Mouse (Mus musculus): ENCODE results near the gene Grik2. TPM values are rescaled to one million over a fixed set of nuclear protein-coding genes. Genes with fewer than 3 reads are reported as not detected.

The Grik2 gene
- polyA plus RNA-seq, 1 experiment from 2014 or later = 0.08 TPM

GRCm38 (mm10) chr10:49782061-49782460, 6.5 kb downstream of the Grik2 start:
- peaks cover 19% of the 10 kb centered on the region for H3K27me3 ChIP-seq
- no peaks in the 10 kb centered on the region for H3K36me3 ChIP-seq
- H3K4me1 ChIP-seq (replicated peaks) = no peaks in the 10 kb centered on the region
- no peak overlapping the region for H3K4me3 ChIP-seq (replicated peaks)
- H3K27ac ChIP-seq = no peak overlapping the region
- WGBS (ENCODE audit: insufficient replicate concordance) = 2% methylated on average over 7 of the region's 7 CpGs
- ATAC-seq (ENCODE audit: low read depth) (no peak), DNase-seq (no peak)
- no peaks in the 10 kb centered on the region for H3K9me3 ChIP-seq (replicated peaks)
- H3K9ac ChIP-seq = no peak overlapping the region
- H3K4me2 ChIP-seq = peak overlapping the region; percentile 53

GRCm38 (mm10) chr10:49780430-49780829, 8.1 kb downstream of the Grik2 start:
- DNase-seq (no peak), ATAC-seq (ENCODE audit: low read depth) (no peak)
- no peak overlapping the region for H3K9ac ChIP-seq
- peaks cover 17% of the 10 kb centered on the region for H3K27me3 ChIP-seq
- WGBS (ENCODE audit: insufficient replicate concordance) = 59% methylated on average over 2 of the region's 2 CpGs
- no peak overlapping the region for H3K4me2 ChIP-seq
- H3K9me3 ChIP-seq (replicated peaks) = no peaks in the 10 kb centered on the region
- H3K4me1 ChIP-seq (replicated peaks) = no peaks in the 10 kb centered on the region
- no peak overlapping the region for H3K27ac ChIP-seq
- H3K36me3 ChIP-seq = no peaks in the 10 kb centered on the region
- no peak overlapping the region for H3K4me3 ChIP-seq (replicated peaks)

GRCm38 (mm10) chr10:49768897-49769296, 19.7 kb downstream of the Grik2 start:
- Histone ChIP-seq H3K36me3 (no peaks in the 10 kb centered on the region), H3K27ac (no peak overlapping the region), H3K9me3 (replicated peaks) (no peaks in the 10 kb centered on the region), H3K9ac (no peak overlapping the region), H3K4me2 (no peak overlapping the region), H3K4me3 (replicated peaks) (no peak overlapping the region), H3K4me1 (replicated peaks) (no peaks in the 10 kb centered on the region), H3K27me3 (no peaks in the 10 kb centered on the region)
- no peak for DNase-seq
- no peak for ATAC-seq (ENCODE audit: low read depth)

DNA sequence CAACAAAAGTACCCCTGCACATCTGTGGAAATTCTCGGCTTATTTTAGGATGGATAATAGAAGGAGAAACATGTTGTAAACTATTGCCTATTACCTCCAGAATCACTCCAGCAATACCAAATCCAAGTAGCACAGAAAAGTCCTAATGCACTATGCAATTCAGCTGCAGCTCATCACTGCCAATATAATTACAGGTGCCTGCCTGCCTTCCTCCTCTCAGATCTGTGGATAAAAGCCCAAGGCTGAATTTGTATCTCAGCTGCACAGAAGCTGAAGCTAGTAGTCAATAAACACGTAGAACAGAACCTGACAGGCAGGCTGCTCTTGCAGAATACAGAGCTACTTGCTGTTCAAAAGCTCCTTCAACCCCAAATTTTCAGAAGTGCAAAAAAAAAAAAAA, 21.0 kb downstream of the Grik2 start:
- Histone ChIP-seq H3K27me3 (no peaks in the 10 kb centered on the region), H3K36me3 (no peaks in the 10 kb centered on the region), H3K9me3 (replicated peaks) (no peaks in the 10 kb centered on the region), H3K4me2 (no peak overlapping the region), H3K4me3 (replicated peaks) (no peak overlapping the region), H3K27ac (no peak overlapping the region), H3K4me1 (replicated peaks) (no peaks in the 10 kb centered on the region), H3K9ac (no peak overlapping the region)
- no peak for ATAC-seq (ENCODE audit: low read depth)
- DNase-seq = no peak
- WGBS (ENCODE audit: insufficient replicate concordance) = 51% methylated on average over 2 of the region's 2 CpGs

DNA sequence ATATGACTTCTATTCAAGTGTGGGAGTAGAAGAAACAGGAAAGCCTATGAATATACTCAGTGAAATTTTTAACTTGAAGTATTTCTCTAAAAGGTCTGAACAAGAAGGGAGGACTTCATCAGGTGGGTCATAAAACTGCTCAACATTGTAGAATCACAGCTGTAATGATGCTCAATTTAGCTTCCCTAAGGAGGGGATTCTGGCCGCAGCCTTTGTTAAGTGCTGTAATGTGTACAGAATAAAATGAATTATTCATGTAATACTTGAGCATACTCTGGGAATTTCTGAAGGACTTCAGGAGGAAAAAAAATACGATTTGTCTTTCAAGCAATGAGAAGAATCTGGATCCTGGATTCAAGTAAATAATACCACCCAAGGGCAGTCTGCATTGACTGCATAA, 26.0 kb downstream of the Grik2 start:
- Histone ChIP-seq H3K9ac (no peak overlapping the region), H3K27me3 (no peaks in the 10 kb centered on the region), H3K27ac (no peak overlapping the region), H3K4me3 (replicated peaks) (no peak overlapping the region), H3K36me3 (no peaks in the 10 kb centered on the region), H3K4me1 (replicated peaks) (no peaks in the 10 kb centered on the region), H3K4me2 (no peak overlapping the region), H3K9me3 (replicated peaks) (no peaks in the 10 kb centered on the region)
- ATAC-seq (ENCODE audit: low read depth) (no peak), DNase-seq (no peak)
- 66% methylated on average over 2 of the region's 2 CpGs for WGBS (ENCODE audit: insufficient replicate concordance)

DNA sequence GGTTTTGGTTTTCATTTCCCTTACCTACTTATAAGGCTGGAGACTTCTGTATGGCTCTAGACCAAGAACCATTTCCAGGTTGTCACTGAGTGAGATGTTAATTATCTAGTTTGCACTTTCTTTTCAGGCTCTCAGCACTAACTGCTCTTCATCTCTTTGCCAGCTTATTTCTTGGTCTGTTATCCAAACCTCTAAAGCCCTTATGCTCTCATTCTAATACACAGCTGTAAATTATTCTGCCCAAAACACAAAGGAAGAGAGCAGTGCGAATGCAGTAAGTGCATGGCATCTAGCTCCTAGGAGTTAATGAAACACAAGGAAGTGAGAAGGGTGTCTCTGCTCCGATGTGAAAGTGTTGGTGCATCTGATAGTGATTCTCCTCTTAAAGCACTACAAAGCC, 36.8 kb downstream of the Grik2 start:
- Histone ChIP-seq H3K27me3 (no peaks in the 10 kb centered on the region), H3K4me1 (replicated peaks) (no peaks in the 10 kb centered on the region), H3K4me3 (replicated peaks) (no peak overlapping the region), H3K9me3 (replicated peaks) (no peaks in the 10 kb centered on the region), H3K27ac (no peak overlapping the region), H3K9ac (no peak overlapping the region), H3K36me3 (no peaks in the 10 kb centered on the region), H3K4me2 (no peak overlapping the region)
- no peak for ATAC-seq (ENCODE audit: low read depth)
- no peak for DNase-seq
- 52% methylated on average over 2 of the region's 2 CpGs for WGBS (ENCODE audit: insufficient replicate concordance)

DNA sequence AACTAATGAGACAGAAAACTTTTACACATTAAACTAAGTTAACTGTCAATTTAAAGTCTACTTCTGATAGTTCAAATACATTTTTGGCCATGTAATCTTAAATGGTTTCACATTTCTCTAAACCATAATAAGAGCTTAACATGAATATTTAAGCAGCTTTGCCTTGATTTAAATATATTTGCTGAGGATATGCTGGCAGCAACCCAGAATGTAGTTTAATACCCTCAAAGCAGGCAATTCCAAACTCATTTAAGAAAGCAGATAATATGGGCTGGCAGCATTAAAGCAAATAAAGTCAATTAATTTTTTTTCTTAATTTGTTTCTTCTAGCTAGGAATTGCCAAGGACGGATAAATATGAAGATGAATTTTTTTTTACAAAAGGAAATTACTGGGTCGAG, 56.7 kb downstream of the Grik2 start:
- DNase-seq (no peak), ATAC-seq (ENCODE audit: low read depth) (no peak)
- no peak overlapping the region for H3K9ac ChIP-seq
- WGBS (ENCODE audit: insufficient replicate concordance) = 64% methylated on average over 2 of the region's 2 CpGs
- H3K4me3 ChIP-seq (replicated peaks) = no peak overlapping the region
- no peaks in the 10 kb centered on the region for H3K36me3 ChIP-seq
- no peaks in the 10 kb centered on the region for H3K27me3 ChIP-seq
- H3K4me1 ChIP-seq (replicated peaks) = no peaks in the 10 kb centered on the region
- no peaks in the 10 kb centered on the region for H3K9me3 ChIP-seq (replicated peaks)
- no peak overlapping the region for H3K4me2 ChIP-seq
- no peak overlapping the region for H3K27ac ChIP-seq

DNA sequence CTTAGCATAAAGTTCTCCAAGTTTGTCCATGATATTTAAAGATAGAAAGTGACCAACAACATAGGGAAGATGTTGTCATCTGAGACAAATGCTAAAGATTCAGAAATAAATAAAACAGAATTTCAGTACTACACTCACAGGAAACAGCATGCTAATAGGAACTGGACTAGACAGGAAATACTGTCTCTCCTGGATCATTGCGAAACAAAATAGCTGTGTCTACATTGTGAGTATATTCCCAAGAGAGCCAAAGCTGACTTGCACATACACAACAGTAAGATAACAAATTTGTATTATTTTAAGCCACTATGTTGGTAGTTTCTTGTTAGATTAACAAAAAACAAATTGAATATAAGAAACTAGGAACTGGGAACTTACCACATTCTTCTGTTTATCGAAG, 64.9 kb downstream of the Grik2 start:
- H3K9ac ChIP-seq = no peak overlapping the region
- no peak overlapping the region for H3K4me2 ChIP-seq
- no peaks in the 10 kb centered on the region for H3K9me3 ChIP-seq (replicated peaks)
- no peak overlapping the region for H3K27ac ChIP-seq
- WGBS (ENCODE audit: insufficient replicate concordance) = 63% methylated on average over 2 of the region's 2 CpGs
- ATAC-seq (ENCODE audit: low read depth) (no peak), DNase-seq (no peak)
- H3K4me1 ChIP-seq (replicated peaks) = no peaks in the 10 kb centered on the region
- H3K4me3 ChIP-seq (replicated peaks) = no peak overlapping the region
- no peaks in the 10 kb centered on the region for H3K27me3 ChIP-seq
- H3K36me3 ChIP-seq = no peaks in the 10 kb centered on the region

DNA sequence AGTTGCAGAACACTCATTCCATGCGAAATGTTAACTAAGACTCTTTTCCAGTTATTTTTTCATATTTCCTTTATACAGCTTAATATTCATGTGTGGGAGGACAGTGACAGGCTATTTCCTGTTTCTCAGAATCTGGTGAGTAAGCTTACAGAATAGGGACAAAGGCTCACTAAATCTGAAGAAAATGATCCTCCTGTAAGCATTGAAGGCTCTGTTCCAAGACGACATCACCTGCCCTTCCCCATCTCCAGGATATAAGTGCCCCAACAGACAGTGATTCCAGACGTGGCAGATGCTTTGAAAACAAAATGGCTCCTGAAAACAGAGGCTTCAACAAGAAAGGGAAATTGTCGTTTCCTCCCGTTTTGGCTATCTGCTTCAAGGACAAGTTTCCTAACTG, 71.7 kb downstream of the Grik2 start:
- Histone ChIP-seq H3K9me3 (replicated peaks) (no peaks in the 10 kb centered on the region), H3K9ac (no peak overlapping the region), H3K4me2 (no peak overlapping the region), H3K27me3 (no peaks in the 10 kb centered on the region), H3K4me3 (replicated peaks) (no peak overlapping the region), H3K36me3 (no peaks in the 10 kb centered on the region), H3K27ac (no peak overlapping the region), H3K4me1 (replicated peaks) (no peaks in the 10 kb centered on the region)
- WGBS (ENCODE audit: insufficient replicate concordance) = 40% methylated on average over 5 of the region's 5 CpGs
- DNase-seq (no peak), ATAC-seq (ENCODE audit: low read depth) (no peak)

DNA sequence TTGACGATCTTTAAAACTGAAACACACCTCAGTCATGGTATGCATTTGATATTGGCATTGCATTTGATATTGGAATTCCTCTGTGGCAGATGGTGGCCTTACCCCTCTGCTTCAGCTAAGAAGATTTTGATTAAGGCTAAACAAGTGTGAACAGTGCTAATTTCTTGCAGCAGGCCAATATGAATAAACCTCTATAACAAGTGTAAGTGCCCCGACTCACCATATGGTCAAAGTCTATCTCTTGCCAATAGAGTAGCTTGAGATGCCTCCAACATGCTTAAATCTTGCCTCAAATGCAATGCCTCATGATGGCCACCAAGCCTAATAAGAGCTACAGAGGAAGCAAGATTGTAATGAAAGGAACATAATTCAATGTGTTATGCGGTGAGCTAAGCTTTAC, 78.8 kb downstream of the Grik2 start:
- H3K27me3 ChIP-seq = no peaks in the 10 kb centered on the region
- no peak overlapping the region for H3K4me2 ChIP-seq
- H3K4me3 ChIP-seq (replicated peaks) = no peak overlapping the region
- no peaks in the 10 kb centered on the region for H3K9me3 ChIP-seq (replicated peaks)
- H3K27ac ChIP-seq = no peak overlapping the region
- no peak for DNase-seq
- H3K4me1 ChIP-seq (replicated peaks) = no peaks in the 10 kb centered on the region
- ATAC-seq (ENCODE audit: low read depth) = no peak
- WGBS (ENCODE audit: insufficient replicate concordance) = 68% methylated on average over 3 of the region's 3 CpGs
- H3K9ac ChIP-seq = no peak overlapping the region
- no peaks in the 10 kb centered on the region for H3K36me3 ChIP-seq

DNA sequence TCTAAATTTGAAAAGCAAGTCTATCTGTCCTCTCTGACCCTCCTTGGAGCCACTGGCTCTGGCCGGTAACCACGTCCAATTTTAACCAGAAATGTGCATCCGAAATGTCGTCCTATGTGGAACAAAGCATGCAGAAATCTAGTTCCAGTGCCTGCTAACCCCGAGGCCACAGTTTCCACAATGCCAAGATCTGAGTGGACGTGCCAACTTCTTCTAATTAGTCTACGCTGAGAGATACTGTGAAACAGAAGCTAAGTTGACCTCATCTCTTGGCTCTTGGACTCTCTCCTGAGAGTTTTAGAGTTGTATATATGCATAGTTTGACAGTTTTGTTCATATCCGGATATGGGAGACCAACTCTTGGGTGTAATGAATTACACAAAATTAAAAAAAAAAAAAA, 84.1 kb downstream of the Grik2 start:
- Histone ChIP-seq H3K27ac (no peak overlapping the region), H3K4me3 (replicated peaks) (no peak overlapping the region), H3K9me3 (replicated peaks) (no peaks in the 10 kb centered on the region), H3K9ac (no peak overlapping the region), H3K4me2 (no peak overlapping the region), H3K27me3 (no peaks in the 10 kb centered on the region), H3K36me3 (no peaks in the 10 kb centered on the region), H3K4me1 (replicated peaks) (no peaks in the 10 kb centered on the region)
- no peak for ATAC-seq (ENCODE audit: low read depth)
- no peak for DNase-seq
- 70% methylated on average over 8 of the region's 8 CpGs for WGBS (ENCODE audit: insufficient replicate concordance)

DNA sequence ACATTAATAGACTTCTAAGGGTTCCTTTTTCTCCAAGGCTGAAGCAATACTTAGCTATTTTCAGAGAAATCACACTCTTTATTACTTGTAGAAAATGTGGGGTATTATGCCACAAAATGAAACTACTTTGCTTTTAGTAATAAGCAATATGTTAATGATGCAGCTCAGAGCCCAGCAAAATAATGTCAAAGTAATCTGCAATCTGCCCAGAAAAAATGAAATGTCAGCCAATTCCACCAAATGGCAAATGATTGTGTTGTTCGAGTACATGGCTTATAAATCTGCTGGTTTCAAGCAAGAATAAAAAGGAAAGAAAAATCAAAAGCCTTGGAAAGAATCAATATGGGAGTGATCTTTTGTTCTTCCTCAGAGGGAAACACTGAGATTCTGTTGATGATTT, 136.2 kb downstream of the Grik2 start:
- Histone ChIP-seq H3K4me3 (replicated peaks) (no peak overlapping the region), H3K27me3 (no peaks in the 10 kb centered on the region), H3K36me3 (no peaks in the 10 kb centered on the region), H3K9ac (no peak overlapping the region), H3K9me3 (replicated peaks) (no peaks in the 10 kb centered on the region), H3K4me1 (replicated peaks) (no peaks in the 10 kb centered on the region), H3K4me2 (no peak overlapping the region), H3K27ac (no peak overlapping the region)
- WGBS (ENCODE audit: insufficient replicate concordance) = 54% methylated on average over 1 of the region's 1 CpGs
- DNase-seq (no peak), ATAC-seq (ENCODE audit: low read depth) (no peak)

- Histone ChIP-seq H3K27me3 (no peaks in the 10 kb centered on the region), H3K4me2 (no peak overlapping the region), H3K36me3 (no peaks in the 10 kb centered on the region), H3K27ac (no peak overlapping the region), H3K4me3 (replicated peaks) (no peak overlapping the region), H3K4me1 (replicated peaks) (no peaks in the 10 kb centered on the region), H3K9ac (no peak overlapping the region), H3K9me3 (replicated peaks) (no peaks in the 10 kb centered on the region)
- WGBS (ENCODE audit: insufficient replicate concordance) = 80% methylated on average over 2 of the region's 2 CpGs
- DNase-seq (no peak), ATAC-seq (ENCODE audit: low read depth) (no peak)
Measured at GRCm38 (mm10) chr10:49647116-49647515, 141.4 kb downstream of the Grik2 start.

Measured in liver, embryonic 13.5 days (tissue).